Mouse (Mus musculus) liver, embryonic 14.5 days (tissue): ENCODE measurements around the gene Galnt10. TPM values are rescaled to one million over a fixed set of nuclear protein-coding genes. Genes with fewer than 3 reads are reported as not detected.

Source experiments
- ATAC-seq: fragments of 200-750 bp; cut with Nextera tagmentation; 2 replicates; pipeline ENCODE4 v1.8.0; 2017; ENCODE audit warnings: moderate number of reproducible peaks, mild to moderate bottlenecking, moderate library complexity; ENCODE audit not compliant: insufficient read depth
- DNase-seq, 3 experiments: peaks; one replicate each; pipeline ENCODE4 v3.0.0-alpha.2; 2012 to 2013; ENCODE audit warnings: low read depth in 3 of 3, low spot score in 3 of 3
- H3K27ac ChIP-seq: fragments of 300-500 bp; sonication (generic); 2 replicates; pipeline ENCODE4 v1.5.1; 2014; ENCODE audit warnings: moderate library complexity, mild to moderate bottlenecking, control low read depth, inconsistent platforms
- H3K27me3 ChIP-seq: fragments of 300-500 bp; sonication (generic); 2 replicates; pipeline ENCODE4 v1.6.1; 2014; ENCODE audit warnings: mild to moderate bottlenecking, low read length, moderate library complexity; ENCODE audit not compliant: control insufficient read depth, insufficient read depth
- H3K36me3 ChIP-seq: fragments of 300-500 bp; sonication (generic); replicated peaks from 2 replicates; pipeline ENCODE4 v1.6.1; 2014; ENCODE audit warnings: low read depth; ENCODE audit not compliant: control insufficient read depth, insufficient read depth
- H3K4me1 ChIP-seq, 2 experiments: fragments of 200-500 bp in 1 of 2; fragments of 300-500 bp in 1 of 2; sonication (generic) in 1 of 2; replicated peaks; 2 replicates each; pipeline ENCODE4 v1.6.1; 2012 to 2014; ENCODE audit warnings: antibody characterized with exemption in 1 of 2, inconsistent platforms in 1 of 2, low read length in 1 of 2; ENCODE audit not compliant: control insufficient read depth in 2 of 2, insufficient read depth in 2 of 2
- H3K4me2 ChIP-seq: fragments of 300-500 bp; sonication (generic); 2 replicates; pipeline ENCODE4 v1.6.1; 2014; ENCODE audit warnings: low read depth, mild to moderate bottlenecking, control low read depth, moderate library complexity
- H3K4me3 ChIP-seq, 2 experiments: fragments of 200-500 bp in 1 of 2; fragments of 300-500 bp in 1 of 2; sonication (generic) in 1 of 2; 2 replicates each; pipeline ENCODE4 v1.5.1; 2012 to 2014; ENCODE audit warnings: low read depth in 2 of 2, low read length in 2 of 2, mild to moderate bottlenecking in 2 of 2, control low read depth in 1 of 2, inconsistent platforms in 1 of 2, moderate library complexity in 1 of 2; ENCODE audit not compliant: insufficient read depth in 1 of 2
- H3K9ac ChIP-seq: fragments of 300-500 bp; sonication (generic); replicated peaks from 2 replicates; pipeline ENCODE4 v1.6.1; 2014; ENCODE audit warnings: mild to moderate bottlenecking, control low read depth, moderate library complexity
- H3K9me3 ChIP-seq: fragments of 300-500 bp; sonication (generic); 2 replicates; pipeline ENCODE4 v1.6.1; 2016; ENCODE audit warnings: low read length, mixed read lengths; ENCODE audit not compliant: control insufficient read depth
- CTCF ChIP-seq: IDR thresholded peaks from 2 replicates; pipeline ENCODE4 v1.5.1; 2016; ENCODE audit warnings: antibody characterized with exemption, low read depth, control low read depth
- EP300 ChIP-seq: IDR thresholded peaks from 2 replicates; pipeline ENCODE4 v1.6.1; 2016; ENCODE audit warnings: antibody characterized with exemption, low read depth
- WGBS: fragments of 180-500 bp; shearing (Covaris S2); extraction: QIAGEN DNeasy Blood & Tissue Kit; methylation state at CpG from one replicate; pipeline ENCODE4 v1.1.7; 2014; ENCODE audit not compliant: insufficient replicate concordance; 5-methylcytosine and 5-hydroxymethylcytosine counted together
- polyA plus RNA-seq, 2 experiments: library from polyadenylated mRNA; depleted of rRNA in 1 of 2; stranded (reverse) in 1 of 2; unstranded in 1 of 2; fragments of >200 nt; fragmentation: Nextera tagmentation in 1 of 2; extraction: Ambion mirVana in 1 of 2; gene quantifications; 2 replicates each; pipeline versions ENCODE4 v1.2.1 to v1.2.3; 2012 to 2014

Galnt10 gene
- polyA plus RNA-seq, 2 experiments: 13.1 to 13.9 TPM

DNA sequence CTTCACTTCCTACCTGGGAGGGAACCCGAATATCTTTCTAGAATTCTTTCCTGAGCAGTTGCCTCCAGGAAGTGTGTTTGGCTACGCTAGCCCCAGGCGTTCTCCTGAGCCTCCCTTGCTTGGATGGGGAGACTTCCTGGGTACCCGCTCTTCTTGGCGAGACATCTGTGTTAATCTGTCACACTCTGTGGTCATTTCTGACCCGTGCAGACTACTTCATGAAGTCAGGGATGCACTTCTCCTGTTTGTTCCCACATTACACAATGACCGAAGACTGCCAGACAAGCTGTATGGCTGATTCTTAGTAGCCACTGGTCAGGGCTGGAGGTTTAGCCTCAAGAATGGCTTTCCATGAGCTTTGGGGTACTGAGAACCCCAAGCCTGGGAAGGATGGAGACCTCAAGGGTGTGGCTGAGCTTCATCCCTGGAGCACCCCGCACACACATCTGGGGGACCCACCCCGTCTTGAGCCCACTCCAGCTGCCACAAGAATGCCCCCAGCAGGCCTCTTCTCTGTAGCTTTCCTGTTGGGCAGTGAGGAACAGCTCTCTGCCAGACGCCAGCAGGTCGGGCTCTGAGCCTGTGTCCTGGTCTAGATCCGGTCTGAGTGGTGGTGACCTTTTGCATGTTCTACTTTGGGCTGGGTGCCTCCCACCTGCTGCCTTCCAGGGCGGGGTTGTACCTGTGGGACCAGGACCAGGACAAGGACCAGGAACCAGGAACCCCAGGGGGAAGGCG, 7.8 kb downstream of the Galnt10 start:
- no peaks in the 10 kb centered on the region for H3K27me3 ChIP-seq
- no peaks in the 10 kb centered on the region for H3K9me3 ChIP-seq
- TF ChIP-seq EP300 (no peak), CTCF (no peak)
- no peak overlapping the region for H3K4me3 ChIP-seq
- H3K27ac ChIP-seq: peak overlapping the region; percentile 99
- peaks cover 96% of the 10 kb centered on the region in 2 experiments for H3K4me1 ChIP-seq
- ATAC-seq (no peak), DNase-seq (no peak)
- H3K9ac ChIP-seq: peak overlapping the region; percentile 51
- H3K36me3 ChIP-seq: peaks cover 18% of the 10 kb centered on the region
- 71% methylated on average over 14 of the region's 14 CpGs for WGBS
- H3K4me2 ChIP-seq: peak overlapping the region; percentile 92

DNA sequence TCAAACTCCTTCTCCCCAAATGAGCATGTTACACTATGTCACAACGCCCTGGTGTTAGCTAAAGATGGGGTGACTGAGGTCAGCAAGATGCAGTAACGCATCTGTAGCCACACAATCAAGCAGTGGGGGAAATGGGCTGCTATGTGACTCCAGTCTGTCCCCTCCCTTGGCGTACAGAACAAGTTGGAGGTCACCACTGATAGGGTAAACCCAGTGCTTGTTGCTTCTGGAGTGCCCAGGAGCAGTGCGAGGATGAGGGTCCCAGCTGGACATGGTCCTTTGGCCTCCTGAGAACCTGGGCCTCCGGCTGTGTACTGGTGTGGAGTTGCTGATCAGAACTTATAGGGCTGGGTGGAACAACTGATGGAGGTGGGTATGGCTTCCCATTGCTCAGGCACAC, 8.6 kb downstream of the Galnt10 start:
- H3K9ac ChIP-seq: peak overlapping the region; percentile 51
- no peak for ATAC-seq
- H3K4me1 ChIP-seq: peaks cover 93 to 98% of the 10 kb centered on the region in 2 experiments
- TF ChIP-seq CTCF (no peak), EP300 (no peak)
- peak overlapping the region; percentile 92 for H3K4me2 ChIP-seq
- no peaks in the 10 kb centered on the region for H3K27me3 ChIP-seq
- WGBS: 58% methylated on average over 5 of the region's 5 CpGs
- no peak overlapping the region for H3K4me3 ChIP-seq
- DNase-seq: no peak
- no peaks in the 10 kb centered on the region for H3K9me3 ChIP-seq
- peak overlapping the region; percentile 99 for H3K27ac ChIP-seq
- H3K36me3 ChIP-seq: peaks cover 11% of the 10 kb centered on the region

DNA sequence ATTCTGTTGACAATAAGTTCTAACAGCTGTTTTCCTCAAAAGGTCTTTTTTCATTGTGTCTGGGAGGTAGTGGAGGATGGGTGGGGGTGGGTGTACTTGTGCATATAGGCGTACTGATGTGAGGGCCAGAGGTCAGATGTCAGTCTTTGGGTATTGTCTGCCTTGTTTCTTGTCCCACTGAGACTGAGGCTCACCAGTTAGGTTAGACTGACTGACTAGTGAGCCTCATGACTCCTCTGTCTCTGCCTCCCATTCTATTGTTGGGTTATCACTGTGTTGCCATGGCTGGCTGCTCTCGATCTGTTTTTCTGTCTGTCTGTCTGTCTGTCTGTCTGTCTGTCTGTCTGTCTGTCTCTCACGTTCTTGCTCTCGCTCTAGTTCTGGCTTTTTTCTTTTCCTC, 9.1 kb downstream of the Galnt10 start:
- no peak for TF ChIP-seq CTCF
- peak; percentile 39; the same call in 1 of the 2 replicates for TF ChIP-seq EP300
- 4% methylated on average over 4 of the region's 4 CpGs for WGBS
- Histone ChIP-seq H3K27me3 (no peaks in the 10 kb centered on the region), H3K4me1 (peaks cover 87 to 97% of the 10 kb centered on the region in 2 experiments), H3K4me2 (peak overlapping the region; percentile 92), H3K4me3 (peak overlapping the region in 1 of 2 experiments; percentile 5; a peak in 1 of 4 replicates), H3K9me3 (no peaks in the 10 kb centered on the region), H3K27ac (peak overlapping the region; percentile 99), H3K9ac (peak overlapping the region; percentile 51), H3K36me3 (peaks cover 7% of the 10 kb centered on the region)
- DNase-seq: no peak
- ATAC-seq: peak; percentile 44; the same call in 1 of the 2 replicates

DNA sequence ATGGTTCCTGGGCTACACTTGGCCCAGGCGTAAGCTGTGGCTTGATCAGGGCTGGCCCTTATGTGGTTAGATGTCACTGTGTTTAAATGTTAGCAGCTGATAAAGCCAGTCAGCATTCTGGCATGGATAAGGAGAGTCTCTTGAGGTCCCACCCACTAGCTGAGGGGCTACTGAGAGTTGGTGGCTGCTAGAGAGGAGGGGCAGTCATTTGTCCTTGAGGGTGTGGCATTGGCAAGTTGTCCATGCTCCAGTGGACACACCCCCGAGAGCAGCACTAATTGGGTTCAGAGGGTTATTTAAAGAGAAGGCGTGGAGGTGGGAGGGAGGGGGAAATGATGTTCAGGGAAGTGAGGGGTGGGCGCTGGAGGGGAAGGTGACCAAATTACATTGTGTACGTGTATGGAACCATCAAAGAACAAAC, 9.7 kb downstream of the Galnt10 start:
- ATAC-seq: peak; percentile 91
- Histone ChIP-seq H3K36me3 (peaks cover 6% of the 10 kb centered on the region), H3K27me3 (no peaks in the 10 kb centered on the region), H3K4me3 (peak overlapping the region; percentile 16 to 28), H3K9ac (peak overlapping the region; percentile 65), H3K4me2 (peak overlapping the region; percentile 92), H3K4me1 (peaks cover 86 to 96% of the 10 kb centered on the region in 2 experiments), H3K27ac (peak overlapping the region; percentile 99), H3K9me3 (no peaks in the 10 kb centered on the region)
- TF ChIP-seq CTCF (no peak), EP300 (peak; percentile 98)
- 15% methylated on average over 5 of the region's 5 CpGs for WGBS
- peak; percentile 91 to 94 (median 93) for DNase-seq

DNA sequence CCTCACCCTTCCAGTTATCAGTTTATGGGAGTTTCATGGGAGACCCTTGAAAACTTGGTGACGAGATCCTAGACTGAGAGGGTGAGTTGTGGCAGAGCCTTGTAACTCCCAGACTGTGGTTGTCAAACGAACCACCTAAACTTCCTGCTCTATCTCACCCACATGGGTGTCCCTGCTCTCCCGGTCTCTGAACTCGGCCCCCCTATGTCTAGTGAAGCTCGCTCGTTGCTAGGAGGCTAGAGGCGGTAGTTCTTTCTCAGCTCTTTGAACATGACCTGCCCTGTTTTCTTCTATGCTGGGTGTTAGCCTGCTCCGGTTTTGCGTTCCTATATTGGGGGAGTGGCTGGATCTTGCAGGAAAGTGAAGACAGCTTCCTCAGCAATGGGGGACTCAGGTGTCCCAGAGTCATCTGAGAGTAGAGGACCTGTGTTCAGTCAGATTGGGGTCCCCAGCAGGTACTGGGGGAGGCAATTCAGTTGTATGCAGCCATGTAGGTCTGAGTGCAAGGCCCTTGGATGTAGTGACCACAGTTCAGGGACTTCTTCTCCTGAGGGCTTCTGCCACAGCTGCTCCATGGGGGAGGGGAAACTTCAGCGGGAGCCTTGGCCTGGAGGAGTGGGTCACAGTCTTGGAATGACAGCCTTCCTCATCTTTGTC, 10.6 kb downstream of the Galnt10 start:
- Histone ChIP-seq H3K9ac (peak overlapping the region; percentile 65), H3K36me3 (no peaks in the 10 kb centered on the region; the same call in 1 of the 2 replicates), H3K4me1 (peaks cover 85 to 96% of the 10 kb centered on the region in 2 experiments), H3K4me2 (peak overlapping the region; percentile 92), H3K27ac (peak overlapping the region; percentile 99), H3K9me3 (no peaks in the 10 kb centered on the region), H3K27me3 (no peaks in the 10 kb centered on the region), H3K4me3 (peak overlapping the region; percentile 14 to 28)
- 22% methylated on average over 10 of the region's 10 CpGs for WGBS
- DNase-seq (no peak), ATAC-seq (no peak)
- TF ChIP-seq EP300 (no peak), CTCF (no peak)
